Mouse (Mus musculus) CH12.LX (cell line): ENCODE data around the gene Nsun7. TPM values are rescaled to one million over a fixed set of nuclear protein-coding genes. Genes with fewer than 3 reads are reported as not detected.
"Not testable (repeated sequence)": the region's sequence is repeated elsewhere in the genome, so short reads cannot be mapped to it uniquely, and the experiment has no call there.

Experiments used
- DNase-seq: peaks from one replicate; pipeline ENCODE4 v3.0.0-alpha.2; 2013; ENCODE audit errors: extremely low read depth
- H3K27ac ChIP-seq: 2 replicates; pipeline ENCODE4 v1.5.1; 2012; ENCODE audit warnings: low read depth, mild to moderate bottlenecking, control low read depth, moderate library complexity; ENCODE audit not compliant: insufficient read depth
- H3K27me3 ChIP-seq: replicated peaks from 2 replicates; pipeline ENCODE3; 2012; ENCODE audit warnings: inconsistent platforms
- H3K36me3 ChIP-seq, 2 experiments: replicated peaks in 1 of 2; 2 replicates each; pipeline versions ENCODE3 to v1.6.1; 2012; ENCODE audit warnings: inconsistent platforms in 1 of 2, low read length in 1 of 2, mild to moderate bottlenecking in 1 of 2, mixed read lengths in 1 of 2, moderate library complexity in 1 of 2; ENCODE audit not compliant: control insufficient read depth in 1 of 2, insufficient read depth in 1 of 2
- H3K4me1 ChIP-seq, 2 experiments: 2 replicates each; pipeline ENCODE4 v1.6.1; 2012; ENCODE audit warnings: inconsistent platforms in 1 of 2, moderate library complexity in 1 of 2; ENCODE audit not compliant: insufficient read depth in 2 of 2, control insufficient read depth in 1 of 2
- H3K4me2 ChIP-seq: 2 replicates; pipeline ENCODE4 v1.6.1; 2012; ENCODE audit warnings: low read depth, mild to moderate bottlenecking, control low read depth; ENCODE audit not compliant: poor library complexity, insufficient read depth, severe bottlenecking
- H3K4me3 ChIP-seq, 3 experiments: fragments of 150-350 bp in 1 of 3; sonication (generic) in 1 of 3; replicated peaks in 1 of 3; 2 replicates each; pipeline versions ENCODE3 to v1.5.1; 2011 to 2012; ENCODE audit warnings: low read depth in 2 of 3, low read length in 2 of 3, mild to moderate bottlenecking in 2 of 3, moderate library complexity in 2 of 3, control low read depth in 1 of 3, improper control_type of control experiment in 1 of 3, inconsistent platforms in 1 of 3, mixed read lengths in 1 of 3; ENCODE audit not compliant: poor library complexity in 1 of 3
- H3K79me2 ChIP-seq: replicated peaks from 2 replicates; pipeline ENCODE4 v1.6.1; 2012; ENCODE audit warnings: mild to moderate bottlenecking, moderate library complexity; ENCODE audit not compliant: control insufficient read depth, poor library complexity, insufficient read depth, severe bottlenecking; ENCODE audit errors: extremely low read depth
- H3K9ac ChIP-seq: 2 replicates; pipeline ENCODE4 v1.6.1; 2012; ENCODE audit warnings: low read depth, mild to moderate bottlenecking, control low read depth, moderate library complexity; ENCODE audit not compliant: insufficient read depth
- H3K9me3 ChIP-seq: replicated peaks from 2 replicates; pipeline ENCODE3; 2012; ENCODE audit warnings: low read length, inconsistent platforms, mixed read lengths
- BHLHE40 ChIP-seq: IDR thresholded peaks from 2 replicates; pipeline ENCODE4 v1.6.1; 2011; ENCODE audit warnings: mild to moderate bottlenecking, low read depth, low read length, improper control_type of control experiment
- CHD2 ChIP-seq: IDR thresholded peaks from 2 replicates; pipeline ENCODE4 v1.6.1; 2011; ENCODE audit warnings: low read length, improper control_type of control experiment
- CTCF ChIP-seq, 2 experiments: IDR thresholded peaks in 1 of 2; conservative IDR thresholded peaks in 1 of 2; 2 replicates each; pipeline ENCODE4 v1.5.1; 2011 to 2012; ENCODE audit warnings: low read depth in 2 of 2, low read length in 2 of 2, improper control_type of control experiment in 1 of 2, inconsistent platforms in 1 of 2, mild to moderate bottlenecking in 1 of 2, moderate library complexity in 1 of 2
- ELF1 ChIP-seq: IDR thresholded peaks from 2 replicates; pipeline ENCODE4 v1.6.1; 2014; ENCODE audit warnings: low read depth, mild to moderate bottlenecking, inconsistent platforms, low read length, improper control_type of control experiment
- EP300 ChIP-seq: IDR thresholded peaks from 2 replicates; pipeline ENCODE4 v1.6.1; 2011; ENCODE audit warnings: low read length, improper control_type of control experiment
- IRF4 ChIP-seq: IDR thresholded peaks from 2 replicates; pipeline ENCODE4 v1.6.1; 2014; ENCODE audit warnings: low read depth, mild to moderate bottlenecking, inconsistent platforms, low read length, improper control_type of control experiment
- JUN ChIP-seq: IDR thresholded peaks from 2 replicates; pipeline ENCODE4 v1.6.1; 2011; ENCODE audit warnings: low read depth, mild to moderate bottlenecking, low read length, improper control_type of control experiment, moderate library complexity; ENCODE audit not compliant: insufficient read depth
- JUND ChIP-seq: conservative IDR thresholded peaks from 2 replicates; pipeline ENCODE4 v1.6.1; 2011; ENCODE audit warnings: low read depth, low read length, improper control_type of control experiment
- MAX ChIP-seq: IDR thresholded peaks from 2 replicates; pipeline ENCODE4 v1.6.1; 2011; ENCODE audit warnings: low read length, improper control_type of control experiment
- MYC ChIP-seq: IDR thresholded peaks from 2 replicates; pipeline ENCODE4 v1.6.1; 2011; ENCODE audit warnings: low read depth, mild to moderate bottlenecking, improper control_type of control experiment, low read length
- NELFE ChIP-seq: IDR thresholded peaks from 2 replicates; pipeline ENCODE4 v1.6.1; 2011; ENCODE audit warnings: low read depth, low read length, improper control_type of control experiment
- NRF1 ChIP-seq: IDR thresholded peaks from 2 replicates; pipeline ENCODE4 v1.6.1; 2014; ENCODE audit warnings: low read depth, mild to moderate bottlenecking, inconsistent platforms, low read length, improper control_type of control experiment, moderate library complexity
- RAD21 ChIP-seq: IDR thresholded peaks from 2 replicates; pipeline ENCODE4 v1.6.1; 2011; ENCODE audit warnings: low read depth, mild to moderate bottlenecking, low read length, improper control_type of control experiment, moderate library complexity
- RCOR1 ChIP-seq: conservative IDR thresholded peaks from 2 replicates; pipeline ENCODE4 v1.6.1; 2012; ENCODE audit warnings: low read depth, mild to moderate bottlenecking, inconsistent platforms, low read length, improper control_type of control experiment
- SIN3A ChIP-seq: IDR thresholded peaks from 2 replicates; pipeline ENCODE4 v1.6.1; 2012; ENCODE audit warnings: low read length, improper control_type of control experiment, inconsistent platforms
- SMC3 ChIP-seq: IDR thresholded peaks from 2 replicates; pipeline ENCODE4 v1.6.1; 2011; ENCODE audit warnings: low read depth, low read length, improper control_type of control experiment
- TBP ChIP-seq: conservative IDR thresholded peaks from 2 replicates; pipeline ENCODE4 v1.6.1; 2011; ENCODE audit warnings: low read depth, low read length, improper control_type of control experiment
- ZNF384 ChIP-seq: IDR thresholded peaks from 2 replicates; pipeline ENCODE4 v1.6.1; 2012; ENCODE audit warnings: low read depth, low read length, improper control_type of control experiment, inconsistent platforms
- dilution Hi-C: fragments of 300-500 bp; cut with MboI; formaldehyde crosslinking; loops from 2 replicates; pipeline ENCODE4 v1.14.3; 2020; ENCODE audit warnings: low sequenced_read_pairs; ENCODE audit not compliant: extremely low pct_unique_long_range_greater_than_20kb, extremely low pct_ligation_motif_present
- in situ Hi-C: fragments of 300-500 bp; cut with MboI; formaldehyde crosslinking; loops from 3 replicates; pipeline ENCODE4 v1.14.3; 2019; ENCODE audit warnings: low sequenced_read_pairs, low pct_ligation_motif_present, low pct_unique_long_range_greater_than_20kb, mixed read lengths
- polyA plus RNA-seq: library from polyadenylated mRNA; unstranded; fragments of >175 nt; gene quantifications from 2 replicates; pipeline ENCODE4 v1.2.1, GENCODE M21; 2012; ENCODE audit warnings: low read depth; ENCODE audit not compliant: insufficient read length
- total RNA-seq, 2 experiments: library from RNA; depleted of rRNA; stranded (reverse); fragments of 300-350 nt in 1 of 2; fragments of >200 nt in 1 of 2; gene quantifications; 2 replicates each; pipeline ENCODE4 v1.2.3; 2012 to 2014

Gene Nsun7
- total and polyA plus RNA-seq, 3 experiments = 0.13 TPM; not detected in 2

DNA sequence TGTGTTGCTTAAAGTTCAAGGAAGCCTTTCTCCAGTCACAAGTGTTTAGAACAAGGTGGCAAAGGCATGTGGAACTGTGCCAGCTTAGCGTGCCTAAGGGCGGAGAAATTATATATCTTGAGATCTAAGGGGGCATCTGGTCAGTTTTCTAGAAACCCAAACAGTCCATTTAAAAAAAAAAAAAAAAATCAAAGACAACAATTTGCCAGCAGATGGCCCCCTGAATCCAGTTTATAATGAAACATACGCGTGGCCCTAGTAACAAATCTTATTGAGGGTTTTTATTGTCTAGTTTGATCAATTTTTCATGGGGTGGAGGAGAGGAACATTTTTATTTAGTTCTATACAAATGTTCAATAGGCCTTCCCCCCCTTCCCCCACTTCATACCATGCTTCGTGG lies 6.5 kb upstream of the Nsun7 start:
- H3K4me3 ChIP-seq = no peak overlapping the region
- H3K27ac ChIP-seq = no peak overlapping the region
- H3K79me2 ChIP-seq = no peaks in the 10 kb centered on the region
- no peak for DNase-seq
- dilution Hi-C loops (no loop called here), in situ Hi-C loops (no loop called here)
- H3K4me2 ChIP-seq = no peak overlapping the region
- TF ChIP-seq JUND (no peak), CTCF (conservative IDR thresholded peaks at IDR 0.05 in 1 of 2, IDR thresholded peaks at IDR 0.05 in 1 of 2; ENCODE audit: low read depth in 2 of 2, low read length in 2 of 2) (peak in 1 of 2 experiments; percentile 42; a peak in 2 of 4 replicates), MAX (no peak), BHLHE40 (no peak), RAD21 (peak; percentile 29), SMC3 (no peak; the same call in 1 of the 2 replicates), NRF1 (no peak), ZNF384 (peak; percentile 89)
- no peak overlapping the region for H3K9ac ChIP-seq
- no peaks in the 10 kb centered on the region for H3K36me3 ChIP-seq
- no peaks in the 10 kb centered on the region for H3K4me1 ChIP-seq
- no peaks in the 10 kb centered on the region for H3K27me3 ChIP-seq
- H3K9me3 ChIP-seq = peaks cover 5% of the 10 kb centered on the region

DNA sequence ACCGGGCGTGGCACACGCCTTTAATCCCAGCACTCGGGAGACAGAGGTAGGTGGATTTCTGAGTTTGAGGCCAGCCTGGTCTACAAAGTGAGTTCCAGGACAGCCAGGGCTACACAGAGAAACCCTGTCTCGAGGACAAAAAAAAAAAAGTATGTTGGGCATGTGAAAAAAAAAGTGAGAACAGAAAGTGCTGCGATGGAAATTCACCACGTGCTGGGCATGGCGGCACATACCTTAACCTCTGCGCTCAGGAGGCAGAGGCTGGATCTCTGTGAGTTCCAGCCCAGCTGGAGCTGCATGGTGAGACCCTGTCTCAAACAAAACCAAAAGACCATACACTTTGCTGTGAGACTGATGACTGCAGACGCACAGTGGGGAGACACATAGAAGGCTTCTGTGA lies 4.7 kb upstream of the Nsun7 start:
- peaks cover 5% of the 10 kb centered on the region for H3K9me3 ChIP-seq
- peak; percentile 69 for TF ChIP-seq ZNF384
- TF ChIP-seq BHLHE40 = peak; percentile 74
- no peak for TF ChIP-seq ELF1
- TF ChIP-seq, all 38 proteins: peak for 2
- H3K4me2 ChIP-seq = no peak overlapping the region
- no peaks in the 10 kb centered on the region; a peak in 1 of 4 replicates for H3K4me1 ChIP-seq
- no peak for DNase-seq
- H3K79me2 ChIP-seq = no peaks in the 10 kb centered on the region
- H3K27ac ChIP-seq = no peak overlapping the region
- H3K36me3 ChIP-seq = no peaks in the 10 kb centered on the region
- no peaks in the 10 kb centered on the region for H3K27me3 ChIP-seq
- dilution Hi-C loops = no loop called here
- no peak overlapping the region for H3K9ac ChIP-seq
- in situ Hi-C loops = no loop called here
- no peak overlapping the region for H3K4me3 ChIP-seq

DNA sequence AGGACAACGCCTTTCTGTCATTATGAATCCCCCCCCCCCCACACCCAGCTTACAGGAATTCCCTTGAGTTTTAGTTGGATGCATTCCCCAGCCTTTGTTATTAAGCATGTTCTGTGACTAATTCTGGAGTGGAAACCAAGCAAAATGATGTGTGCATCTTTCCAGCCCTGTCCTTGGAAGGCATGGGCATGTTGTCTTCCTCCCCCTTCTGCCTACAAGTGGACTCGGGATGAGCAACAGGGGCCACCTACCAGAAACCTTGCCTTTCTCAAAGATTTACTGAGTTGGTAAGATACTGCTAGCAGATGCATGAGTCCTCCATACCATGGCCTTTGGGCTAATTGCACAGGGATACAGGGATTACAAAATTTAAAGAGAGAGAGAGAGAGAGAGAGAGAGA lies 697 bp upstream of the Nsun7 start:
- no peak for DNase-seq
- no peaks in the 10 kb centered on the region for H3K9me3 ChIP-seq
- TF ChIP-seq JUN (no peak), EP300 (no peak), CTCF (conservative IDR thresholded peaks at IDR 0.05 in 1 of 2, IDR thresholded peaks at IDR 0.05 in 1 of 2; ENCODE audit: low read depth in 2 of 2, low read length in 2 of 2) (no peak), NELFE (no peak), CHD2 (no peak), MYC (no peak), RCOR1 (no peak), TBP (no peak), SIN3A (no peak), IRF4 (no peak), MAX (no peak)
- no peak overlapping the region for H3K27ac ChIP-seq
- in situ Hi-C loops (no loop called here), dilution Hi-C loops (no loop called here)
- peak overlapping the region; percentile 26; the same call in 1 of the 2 replicates for H3K4me2 ChIP-seq
- H3K79me2 ChIP-seq = no peaks in the 10 kb centered on the region
- no peaks in the 10 kb centered on the region; a peak in 1 of 4 replicates for H3K4me1 ChIP-seq
- no peaks in the 10 kb centered on the region for H3K36me3 ChIP-seq
- H3K9ac ChIP-seq = no peak overlapping the region
- H3K4me3 ChIP-seq = no peak overlapping the region
- H3K27me3 ChIP-seq = no peaks in the 10 kb centered on the region

DNA sequence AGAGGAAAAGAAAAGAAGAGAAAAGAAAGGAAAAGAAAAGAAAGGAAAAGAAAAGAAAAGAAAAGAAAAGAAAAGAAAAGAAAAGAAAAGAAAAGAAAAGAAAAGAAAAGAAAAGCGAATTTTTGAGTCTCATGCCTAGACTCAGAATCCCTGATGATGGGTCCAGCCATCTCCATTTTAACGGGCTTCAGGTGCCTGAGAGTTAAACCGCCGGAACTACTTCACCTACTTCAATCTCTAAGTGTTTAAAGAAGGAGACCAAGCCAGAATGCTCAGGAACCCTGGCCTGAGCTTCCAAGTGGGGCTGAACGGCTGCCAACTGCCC lies 304 bp upstream of the Nsun7 start:
- peak overlapping the region; percentile 36 for H3K9ac ChIP-seq
- in situ Hi-C loops, H3K4me1 ChIP-seq, H3K27ac ChIP-seq, H3K9me3 ChIP-seq, DNase-seq, H3K36me3 ChIP-seq, H3K79me2 ChIP-seq, dilution Hi-C loops, H3K27me3 ChIP-seq: not testable (repeated sequence)
- peak overlapping the region; percentile 90 for H3K4me2 ChIP-seq
- H3K4me3 ChIP-seq = peak overlapping the region; percentile 40 to 62 (median 48)
